Mouse (Mus musculus): Measurements from ENCODE around the gene D3Ertd254e.
"Not testable (repeated sequence)": the region's sequence is repeated elsewhere in the genome, so short reads cannot be mapped to it uniquely, and the experiment has no call there.

D3Ertd254e gene

DNA sequence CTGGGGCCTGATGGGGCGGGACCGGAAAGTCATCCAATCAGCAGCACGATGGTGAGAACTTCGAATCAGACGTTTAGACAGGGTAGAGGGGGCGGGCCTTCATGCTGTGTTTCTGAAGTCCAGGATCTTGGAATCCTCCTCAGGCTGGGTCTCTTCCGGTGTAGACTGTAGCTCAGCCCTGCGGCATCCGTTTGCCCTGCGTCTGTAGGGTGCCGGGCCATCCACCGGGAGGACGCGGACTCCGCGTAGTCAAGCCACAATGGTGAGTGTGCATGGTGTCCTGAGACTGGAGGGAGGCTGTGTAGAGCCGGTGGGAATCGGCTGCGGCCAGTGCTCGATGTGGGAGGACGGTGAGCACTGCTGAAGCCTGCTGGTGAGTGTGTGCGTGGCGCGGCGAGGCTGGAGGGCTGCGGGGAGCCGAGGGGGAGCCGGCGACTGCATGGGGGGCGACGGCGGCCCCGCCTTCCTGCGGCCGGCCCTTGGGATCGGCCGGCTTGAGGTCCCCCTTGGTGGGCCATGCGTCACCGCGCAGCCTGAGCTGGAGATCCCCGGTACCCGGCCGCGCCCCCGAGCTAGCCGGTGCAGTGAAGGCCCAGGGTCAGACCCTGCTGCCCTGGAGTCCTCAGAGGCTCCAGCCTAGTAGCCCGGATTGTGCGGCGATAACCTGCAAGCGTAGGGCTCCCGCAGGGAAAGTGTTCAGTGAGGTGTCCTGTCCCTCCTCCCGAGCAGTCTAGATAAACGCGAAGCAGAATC is at the start of gene D3Ertd254e:
Gene D3Ertd254e, plus strand, starts transcription at position 84 of the 753 bp plus-strand sequence.
- in situ Hi-C loops (cut with MseI, MboI): no loop called here

DNA sequence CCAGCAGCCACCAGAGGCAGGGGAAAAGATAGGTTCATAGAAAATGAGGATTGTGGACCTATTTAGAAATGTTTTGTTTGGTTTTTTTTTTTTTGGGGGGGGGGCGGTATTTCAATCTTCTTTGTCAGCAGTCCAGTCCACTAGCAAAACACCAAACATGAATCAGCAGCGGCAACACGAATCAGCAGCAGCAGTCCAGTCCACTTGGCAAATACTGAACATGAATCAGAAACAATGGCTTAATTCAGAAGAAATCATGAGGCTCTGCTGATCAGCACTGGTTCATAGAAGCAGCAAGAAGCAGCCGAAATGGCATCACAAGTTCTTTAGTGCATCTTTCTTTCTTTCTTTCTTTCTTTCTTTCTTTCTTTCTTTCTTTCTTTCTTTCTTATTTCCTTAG is 34.7 kb upstream of the D3Ertd254e start:
- in situ Hi-C loops (cut with MseI, MboI): no loop called here

- in situ Hi-C loops (cut with MseI, MboI): no loop called here
Observed at GRCm38 (mm10) chr3:36119684-36120548, 30.9 kb upstream of the D3Ertd254e start.

DNA sequence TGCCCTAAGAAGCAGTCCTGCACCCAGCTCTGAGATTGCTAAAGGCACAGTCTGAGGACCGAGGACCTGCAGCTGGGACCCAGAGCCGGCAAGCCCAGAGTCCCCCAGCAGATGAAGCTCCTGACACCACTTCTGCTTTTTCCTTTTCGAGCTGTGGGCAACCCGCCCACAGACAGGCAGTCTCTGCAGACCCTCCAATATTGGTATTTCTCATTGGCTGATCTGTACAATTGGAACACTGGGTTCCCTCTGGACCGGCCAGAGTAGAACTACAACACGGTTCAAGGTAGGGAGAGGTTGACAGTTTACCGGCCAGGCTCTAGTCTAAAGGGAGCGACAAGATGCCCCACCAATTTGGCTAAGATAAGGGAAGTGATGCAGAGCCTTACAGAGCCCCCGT is 24.6 kb upstream of the D3Ertd254e start:
- in situ Hi-C loops (cut with MseI, MboI): not testable (repeated sequence)

GRCm38 (mm10) chr3:36136152-36136551 is 14.7 kb upstream of the D3Ertd254e start:
- in situ Hi-C loops (cut with MseI, MboI): loop anchor here in 1 of 2 experiments (10.0 kb wide), 1 partner anchor 161 kb away; no protein-coding TSS in a partner anchor

DNA sequence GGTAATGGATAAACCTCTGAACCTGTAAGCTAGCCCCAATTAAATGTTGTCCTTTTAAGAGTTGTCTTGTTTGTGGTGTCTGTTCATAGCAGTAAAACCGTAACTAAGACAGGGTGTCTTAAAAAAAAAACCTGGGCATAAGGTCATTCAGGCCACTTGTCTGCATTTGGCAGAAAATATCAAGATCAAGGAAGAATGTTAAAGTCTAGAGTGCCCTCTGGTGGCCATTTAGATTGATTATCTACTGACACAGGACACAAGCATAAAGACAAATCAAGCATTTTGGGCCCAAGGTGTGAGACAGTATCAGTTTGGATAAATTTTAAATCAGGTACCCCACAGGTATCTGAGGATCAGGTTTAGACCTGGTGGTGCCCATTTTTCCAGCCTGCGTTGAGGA is 13.3 kb upstream of the D3Ertd254e start:
- in situ Hi-C loops (cut with MseI, MboI): loop anchor here in 1 of 2 experiments (10.0 kb wide), 1 partner anchor 163 kb away; no protein-coding TSS in a partner anchor

DNA sequence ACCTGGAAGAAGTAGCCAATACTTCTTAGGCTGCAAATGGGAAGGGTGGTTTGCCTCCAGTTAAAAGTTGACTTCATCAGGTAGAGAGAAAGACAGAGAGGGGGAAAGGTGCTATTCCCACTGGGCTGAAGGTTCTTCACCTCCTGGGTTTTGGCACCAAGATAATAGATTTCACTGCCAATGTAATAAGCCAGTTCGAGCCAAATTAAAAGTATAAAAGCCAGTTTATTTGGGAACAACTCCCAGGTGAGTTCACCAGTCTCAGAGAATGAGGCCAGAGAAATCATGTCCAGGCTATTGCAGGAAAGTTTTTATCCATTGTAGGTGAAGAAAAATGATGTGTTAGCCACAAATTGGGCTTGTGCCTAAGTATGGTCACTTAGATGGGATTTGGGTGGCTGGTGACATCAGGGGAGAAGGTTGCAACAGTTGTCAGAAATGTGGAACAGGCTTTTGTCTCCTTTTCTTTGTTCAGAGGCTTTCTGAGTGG is 12.6 kb upstream of the D3Ertd254e start:
- in situ Hi-C loops (cut with MseI, MboI): loop anchor here in 1 of 2 experiments (10.0 kb wide), 1 partner anchor 163 kb away; no protein-coding TSS in a partner anchor

GRCm38 (mm10) chr3:36138996-36139395 is 11.8 kb upstream of the D3Ertd254e start:
- in situ Hi-C loops (cut with MseI, MboI): loop anchor here in 1 of 2 experiments (10.0 kb wide), 1 partner anchor 164 kb away; no protein-coding TSS in a partner anchor

- in situ Hi-C loops (cut with MseI, MboI): no loop called here
Observed at GRCm38 (mm10) chr3:36150537-36150933, 282 bp upstream of the D3Ertd254e start.

GRCm38 (mm10) chr3:36155268-36155667 is 4.5 kb downstream of the D3Ertd254e start:
- in situ Hi-C loops (cut with MseI, MboI): no loop called here

DNA sequence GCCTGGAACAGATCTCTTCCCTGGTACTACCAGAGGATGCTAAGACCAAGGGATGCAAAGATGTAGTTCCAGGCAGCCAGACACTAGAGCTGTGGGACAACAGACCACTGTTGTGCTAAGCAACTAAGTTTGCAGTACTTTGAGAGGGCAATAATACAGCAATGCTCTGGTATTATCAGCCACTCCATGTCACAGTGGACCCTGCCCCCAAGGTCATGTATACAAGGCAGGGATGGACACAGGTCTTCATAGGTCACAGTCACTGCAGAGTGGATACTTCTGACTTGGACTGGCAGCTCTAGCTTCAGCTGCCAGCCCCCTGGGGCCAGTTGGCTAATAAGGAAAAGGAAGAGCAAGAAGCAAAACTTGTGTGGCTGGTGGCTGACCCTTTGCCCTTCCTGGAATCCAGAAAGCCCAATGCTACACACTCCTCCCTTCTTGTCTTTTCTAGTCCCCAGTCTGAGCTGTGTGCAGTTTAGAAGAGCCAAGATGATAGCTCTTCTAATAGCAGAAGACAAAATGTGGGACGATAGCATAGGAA is 19.9 kb downstream of the D3Ertd254e start:
- in situ Hi-C loops (cut with MseI, MboI): no loop called here

DNA sequence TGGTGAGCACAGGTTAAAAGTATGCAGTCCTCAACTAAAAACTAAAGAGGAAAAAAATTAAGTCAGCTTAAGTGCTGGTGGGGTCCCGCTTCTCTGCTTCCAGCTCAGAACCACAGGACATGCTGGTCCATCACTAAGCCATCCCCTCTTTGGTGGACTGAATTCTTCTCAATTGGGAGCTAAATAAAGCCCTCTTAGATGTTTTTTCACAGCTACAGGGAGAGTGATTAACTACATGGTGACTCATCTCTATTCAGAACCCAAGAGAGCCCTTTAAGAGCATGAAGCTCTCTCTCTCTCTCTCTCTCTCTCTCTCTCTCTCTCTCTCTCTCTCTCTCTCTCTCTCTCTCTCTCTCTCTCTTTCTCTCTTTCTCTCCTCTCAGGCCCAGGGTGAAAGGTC is 20.5 kb downstream of the D3Ertd254e start:
- in situ Hi-C loops (cut with MseI, MboI): no loop called here

DNA sequence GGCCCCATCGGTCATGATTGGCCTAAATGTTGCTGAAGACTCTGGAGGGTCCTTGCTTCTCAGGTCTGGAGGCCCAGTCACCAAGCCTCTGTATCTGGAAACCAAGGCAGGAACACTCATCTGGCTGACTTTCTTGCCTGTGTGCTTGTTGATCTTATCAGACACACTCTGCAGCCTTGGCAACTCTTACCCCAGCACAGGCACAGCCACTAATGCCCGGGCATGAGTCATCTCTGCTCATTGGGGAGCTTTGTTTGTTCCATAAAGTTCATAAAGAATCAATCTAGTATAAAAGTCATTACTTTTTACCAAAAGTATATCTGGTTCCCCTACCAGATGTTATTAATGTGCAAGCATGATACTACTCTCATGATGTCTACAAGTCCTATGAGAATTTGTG is 22.9 kb downstream of the D3Ertd254e start:
- in situ Hi-C loops (cut with MseI, MboI): no loop called here

GRCm38 (mm10) chr3:36181519-36181918 is 30.7 kb downstream of the D3Ertd254e start:
- in situ Hi-C loops (cut with MseI, MboI): loop anchor here (10.0 kb wide), 1 partner anchor 263 kb away; no protein-coding TSS in a partner anchor

DNA sequence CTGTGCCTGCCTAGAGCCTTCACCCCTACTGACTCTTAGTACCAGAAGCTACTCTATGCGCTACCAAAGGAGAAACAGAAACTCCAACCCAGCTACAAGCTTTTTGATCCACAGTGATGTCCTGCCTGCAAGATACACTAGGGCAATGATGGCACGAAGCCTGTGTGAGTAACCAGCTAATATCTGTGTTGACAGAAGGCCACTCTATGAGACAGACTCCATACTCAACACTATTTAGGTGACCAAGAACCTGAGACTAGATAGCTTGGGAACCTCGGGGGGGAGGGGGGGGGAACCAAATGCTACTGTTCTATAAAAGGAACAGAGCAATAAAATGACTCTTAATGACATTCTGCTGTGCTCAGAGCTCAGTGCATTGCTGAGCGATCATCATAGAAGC is 35.7 kb downstream of the D3Ertd254e start:
- in situ Hi-C loops (cut with MseI, MboI): loop anchor here (10.0 kb wide), 1 partner anchor 258 kb away; no protein-coding TSS in a partner anchor

DNA sequence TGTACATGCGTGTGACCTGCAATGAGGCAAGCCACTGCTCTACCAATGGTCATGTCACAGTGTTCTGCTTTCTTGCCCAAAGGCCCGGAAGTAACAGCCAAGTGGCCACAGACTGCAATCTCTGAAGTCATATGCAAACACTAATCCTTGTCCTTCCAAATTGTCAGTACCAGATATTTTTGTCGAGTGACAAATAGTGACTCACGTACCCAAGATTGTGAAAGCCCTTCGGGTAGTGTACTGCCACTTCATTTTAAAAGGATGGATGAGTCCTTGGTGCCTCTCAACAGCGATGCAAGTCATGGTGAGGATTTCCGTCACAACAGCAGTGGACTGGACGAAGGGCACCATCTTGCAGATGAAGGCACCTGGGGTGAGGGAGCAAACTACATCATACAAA is 38.4 kb downstream of the D3Ertd254e start:
- in situ Hi-C loops (cut with MseI, MboI): loop anchor here (10.0 kb wide), 1 partner anchor 256 kb away; no protein-coding TSS in a partner anchor

- in situ Hi-C loops (cut with MseI, MboI): loop anchor here in 1 of 2 experiments (10.0 kb wide), 1 partner anchor 124 kb away; no protein-coding TSS in a partner anchor
Observed at GRCm38 (mm10) chr3:36201098-36201497, 50.3 kb downstream of the D3Ertd254e start.

GRCm38 (mm10) chr3:36202932-36203331 is 52.1 kb downstream of the D3Ertd254e start:
- in situ Hi-C loops (cut with MseI, MboI): loop anchor here in 1 of 2 experiments (10.0 kb wide), 1 partner anchor 122 kb away; no protein-coding TSS in a partner anchor

- in situ Hi-C loops (cut with MseI, MboI): loop anchor here in 1 of 2 experiments (10.0 kb wide), 1 partner anchor 117 kb away; no protein-coding TSS in a partner anchor
Observed at GRCm38 (mm10) chr3:36207520-36208264, 56.9 kb downstream of the D3Ertd254e start.

DNA sequence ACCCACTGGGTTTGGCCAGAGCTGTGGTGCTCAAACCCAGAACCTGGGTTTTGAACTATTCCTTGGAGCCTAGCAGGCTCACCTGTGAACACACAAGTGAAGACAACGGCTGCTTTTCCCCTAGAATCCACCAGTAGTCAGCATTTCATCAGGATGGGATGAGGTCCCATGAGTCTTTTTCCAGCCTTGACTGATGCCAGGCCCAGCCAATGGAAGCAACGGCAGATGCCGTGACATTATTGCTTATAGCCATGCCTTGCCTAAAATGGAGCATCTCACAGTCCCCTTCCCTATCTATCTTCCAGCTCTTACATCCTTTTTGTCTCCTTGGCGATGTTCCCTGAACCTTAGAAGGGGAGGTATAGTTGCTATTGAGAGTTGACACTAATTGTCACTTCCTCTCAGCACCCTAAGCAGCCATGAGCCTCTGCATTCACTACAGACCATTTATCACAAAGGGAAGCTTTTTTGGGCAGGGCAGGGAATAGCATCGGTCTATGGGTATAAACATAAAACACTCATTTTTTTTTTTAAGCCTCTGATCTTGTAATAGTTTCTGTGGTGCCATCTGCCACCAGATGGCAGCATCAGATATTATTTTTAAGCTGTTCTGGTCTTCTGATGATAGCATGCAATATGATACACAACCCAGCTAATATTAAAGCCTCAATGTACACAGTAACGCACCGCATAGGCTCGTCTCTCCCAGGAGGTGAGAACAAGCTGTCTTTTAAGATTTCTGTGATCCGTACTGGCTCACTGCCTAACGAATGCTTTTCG is 59.1 kb downstream of the D3Ertd254e start:
- in situ Hi-C loops (cut with MseI, MboI): loop anchor here in 1 of 2 experiments (10.0 kb wide), 1 partner anchor 115 kb away; no protein-coding TSS in a partner anchor

Data from mouse trophoblast stem cell (cell line).